Mouse (Mus musculus) adrenal gland, adult 18-20 months (tissue): ENCODE data around the gene N4bp2l2. TPM values are rescaled to one million over a fixed set of nuclear protein-coding genes. Genes with fewer than 3 reads are reported as not detected.
"Not testable (repeated sequence)": the region's sequence is repeated elsewhere in the genome, so short reads cannot be mapped to it uniquely, and the experiment has no call there.

ENCODE experiments used
- DNase-seq, 2 experiments: peaks; one replicate each; pipeline ENCODE4 v3.0.0; 2021 to 2022; ENCODE audit warnings: low spot score in 2 of 2
- long read RNA-seq, 2 experiments: library from polyadenylated mRNA; stranded (forward); transcript quantifications; one replicate each; pipeline ENCODE4 v2.0.0; 2021
- total RNA-seq, 2 experiments: library from RNA; stranded (reverse); gene quantifications; 1 replicate in 1 of 2; 2 replicates in 1 of 2; pipeline ENCODE4 v1.2.3; 2021

Gene N4bp2l2
- 10 to 100 TPM; 69.6 to 88.7 TPM for total RNA-seq
- long read RNA-seq, experiment 1, full-length matches to known transcripts = 5 of 13 reads
- long read RNA-seq, experiment 1, partial matches to known transcripts = 1 of 13 reads
- long read RNA-seq, experiment 1, other reads (novel, unspliced or antisense) = 7 of 13 reads
- long read RNA-seq, experiment 2, full-length matches to known transcripts = 16 of 28 reads
- long read RNA-seq, experiment 2, partial matches to known transcripts = 2 of 28 reads
- long read RNA-seq, experiment 2, other reads (novel, unspliced or antisense) = 10 of 28 reads

DNA sequence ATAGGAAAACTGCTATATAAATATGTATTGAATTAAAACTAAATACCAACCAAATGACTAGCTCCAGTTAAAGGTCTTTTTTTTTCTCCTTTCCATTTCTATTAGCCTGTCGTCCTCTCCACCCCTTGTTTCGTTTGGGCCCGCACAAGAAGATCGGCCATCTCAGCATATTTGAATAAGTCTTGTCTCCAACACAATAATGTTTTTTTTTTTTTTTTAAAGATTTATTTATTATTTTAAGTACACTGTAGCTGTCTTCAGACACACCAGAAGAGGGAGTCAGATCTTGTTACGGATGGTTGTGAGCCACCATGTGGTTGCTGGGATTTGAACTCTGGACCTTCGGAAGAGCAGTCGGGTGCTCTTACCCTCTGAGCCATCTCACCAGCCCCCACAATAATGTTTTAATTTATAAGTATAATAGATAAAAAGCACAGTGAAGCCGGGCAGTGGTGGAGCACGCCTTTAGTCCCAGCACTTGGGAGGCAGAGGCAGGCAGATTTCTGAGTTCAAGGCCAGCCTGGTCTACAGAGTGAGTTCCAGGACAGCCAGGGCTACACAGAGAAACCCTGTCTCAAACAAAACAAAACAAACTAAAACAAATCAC lies at the start of gene N4bp2l2:
N4bp2l2 (minus strand) TSS at position 51 of the 607 bp plus-strand sequence.
- DNase-seq = not testable (repeated sequence)

DNA sequence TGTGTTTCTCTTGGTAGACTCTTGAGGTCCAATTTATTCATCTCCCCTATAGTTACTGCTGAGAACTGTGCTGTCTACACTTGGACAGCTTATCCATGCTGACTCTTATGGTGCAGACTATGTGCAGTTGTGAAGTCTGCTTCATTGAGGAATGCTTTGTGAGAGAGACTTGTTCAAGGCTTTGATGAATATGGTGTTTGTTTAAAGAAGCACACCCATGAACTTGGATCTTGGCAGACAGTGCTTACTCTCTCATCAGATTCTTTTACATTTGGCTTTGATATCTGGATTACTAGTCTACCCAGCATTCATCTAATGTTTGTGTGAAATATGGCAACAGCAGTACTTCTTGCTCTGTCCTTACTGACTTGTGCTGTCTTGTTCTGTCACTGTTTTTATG lies 47.4 kb upstream of the N4bp2l2 start:
- DNase-seq = no peak

DNA sequence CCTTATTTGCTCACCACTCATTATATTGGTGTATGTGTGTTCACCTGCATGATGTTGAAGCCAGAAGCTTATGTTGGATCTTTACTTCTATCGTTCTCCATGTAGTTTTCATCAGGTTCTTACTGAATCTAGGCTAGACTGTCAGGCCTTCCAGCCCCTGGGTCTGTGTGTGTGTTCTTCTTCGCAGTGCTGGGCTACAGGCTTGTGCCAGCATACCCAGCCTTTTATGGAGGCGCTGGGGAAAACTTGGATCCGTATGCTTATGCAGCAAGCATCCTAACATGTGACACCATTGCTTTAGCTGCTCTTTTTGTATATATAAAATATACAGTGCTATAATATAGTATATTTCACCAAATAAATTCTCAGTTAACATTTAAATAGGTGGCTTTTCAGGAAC lies 45.5 kb upstream of the N4bp2l2 start:
- DNase-seq = no peak

DNA sequence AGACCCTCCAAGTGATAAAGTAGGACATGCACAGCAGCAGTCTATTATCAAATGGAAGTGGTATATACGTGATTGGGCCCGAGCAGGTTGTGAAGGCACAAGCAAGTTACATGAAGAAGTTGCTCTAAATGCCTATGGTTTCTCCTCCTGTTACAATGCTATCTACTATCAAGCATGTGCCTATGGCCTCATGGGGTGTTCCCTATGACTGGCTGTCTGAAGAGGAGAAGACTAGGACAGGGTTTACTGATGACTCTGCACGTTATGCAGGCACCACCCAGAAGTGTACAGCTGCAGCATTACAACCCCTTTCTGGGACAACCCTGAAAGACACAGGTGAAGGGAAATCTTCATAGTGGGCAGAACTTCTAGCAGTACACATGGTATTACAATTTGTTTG lies 41.2 kb upstream of the N4bp2l2 start:
- DNase-seq = not testable (repeated sequence)

DNA sequence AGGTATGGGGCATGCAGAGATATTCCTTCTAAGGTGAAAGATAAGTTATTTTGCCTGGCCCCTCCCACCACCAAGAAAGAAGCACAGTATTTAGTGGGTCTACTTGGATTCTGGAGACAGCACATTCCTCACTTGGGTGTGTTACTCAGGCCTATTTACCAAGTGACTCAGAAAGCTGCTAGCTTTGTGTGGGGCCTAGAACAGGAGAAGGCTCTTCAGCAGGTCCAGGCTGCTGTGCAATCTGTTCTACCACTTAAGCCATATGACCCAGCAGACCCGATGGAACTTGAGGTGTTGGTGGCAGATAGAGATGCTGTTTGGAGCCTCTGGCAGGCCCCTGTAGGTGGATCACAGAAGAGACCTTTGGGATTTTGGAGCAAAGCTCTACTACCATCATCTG lies 40.7 kb upstream of the N4bp2l2 start:
- not testable (repeated sequence) for DNase-seq

GRCm38 (mm10) chr5:150702714-150703113 lies 36.7 kb upstream of the N4bp2l2 start:
- peak; percentile 16 to 34 for DNase-seq

DNA sequence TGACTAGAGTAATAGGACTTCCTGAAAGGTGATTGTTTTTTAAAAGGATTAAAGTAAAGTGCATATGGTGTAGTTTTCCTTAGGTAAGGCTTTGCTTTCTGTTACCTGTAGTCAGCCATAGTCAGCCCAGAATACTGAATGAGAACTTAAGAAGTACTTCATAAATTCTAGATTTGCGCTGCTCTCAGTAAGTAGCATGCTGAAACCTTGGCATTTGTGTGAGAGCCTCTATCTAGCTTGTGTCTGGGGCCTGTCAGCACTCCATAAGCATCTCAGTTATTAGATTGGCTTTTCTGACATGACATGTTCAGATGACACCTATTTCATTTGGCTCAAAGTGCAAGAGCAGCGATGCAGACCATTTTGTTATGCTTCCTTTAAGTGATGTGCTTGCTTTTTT lies 27.3 kb upstream of the N4bp2l2 start:
- DNase-seq = no peak

DNA sequence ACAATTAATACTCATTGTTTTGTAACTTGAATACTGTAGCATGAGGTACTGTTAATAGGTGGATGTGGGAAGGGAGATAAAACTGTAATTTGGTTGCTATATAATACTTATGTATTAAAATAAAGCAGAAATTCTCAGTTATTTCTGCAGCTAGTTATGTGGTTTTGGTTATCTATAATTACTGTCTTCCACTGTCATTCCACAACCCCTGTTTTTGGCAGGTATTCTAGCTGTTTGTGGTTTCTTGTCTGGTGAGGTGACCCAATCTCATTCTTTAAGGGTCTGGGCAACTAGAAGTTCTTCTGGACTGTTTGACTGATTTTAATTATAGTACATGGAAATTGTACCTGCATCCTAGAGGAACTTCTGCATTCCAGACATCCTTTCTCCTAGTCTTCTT lies 24.7 kb upstream of the N4bp2l2 start:
- no peak for DNase-seq

DNA sequence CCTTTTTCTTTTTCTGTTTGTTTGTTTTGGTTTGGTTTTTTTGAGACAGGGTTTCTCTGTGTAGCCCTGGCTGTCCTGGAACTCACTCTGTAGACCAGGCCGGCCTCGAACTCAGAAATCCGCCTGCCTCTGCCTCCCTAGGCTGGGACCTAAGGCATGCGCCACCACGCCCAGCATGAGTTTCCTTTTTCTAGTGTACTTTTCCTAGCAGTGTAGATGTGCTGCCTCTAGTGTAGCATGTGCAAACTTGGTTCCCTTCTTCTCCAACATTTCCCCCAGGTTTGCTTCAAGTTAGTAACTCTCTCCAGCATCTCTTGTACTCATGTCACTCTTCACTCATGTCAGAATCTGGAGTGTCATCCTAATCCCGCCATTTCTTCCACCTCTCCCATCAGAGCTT lies 16.9 kb upstream of the N4bp2l2 start:
- DNase-seq = not testable (repeated sequence)

DNA sequence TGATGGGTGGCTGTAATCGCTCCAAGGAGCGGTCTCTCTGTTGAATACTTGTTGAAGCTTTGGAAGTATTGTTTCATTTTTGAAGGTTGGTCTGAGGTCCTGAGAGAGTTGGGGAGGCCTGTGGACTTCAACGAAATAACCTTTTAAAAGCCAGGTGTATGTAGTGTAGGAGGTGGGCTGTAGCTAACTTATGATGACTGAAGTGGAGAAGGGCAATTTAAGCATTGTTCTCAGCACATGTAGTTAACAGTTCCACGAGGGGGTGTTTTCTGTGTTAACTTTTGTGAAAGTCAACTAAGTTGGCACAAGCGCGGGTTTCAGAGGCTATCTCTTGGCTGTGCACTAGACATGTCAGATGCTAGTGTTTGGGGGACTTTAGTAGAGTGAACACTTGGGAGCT lies 8.9 kb upstream of the N4bp2l2 start:
- no peak for DNase-seq

DNA sequence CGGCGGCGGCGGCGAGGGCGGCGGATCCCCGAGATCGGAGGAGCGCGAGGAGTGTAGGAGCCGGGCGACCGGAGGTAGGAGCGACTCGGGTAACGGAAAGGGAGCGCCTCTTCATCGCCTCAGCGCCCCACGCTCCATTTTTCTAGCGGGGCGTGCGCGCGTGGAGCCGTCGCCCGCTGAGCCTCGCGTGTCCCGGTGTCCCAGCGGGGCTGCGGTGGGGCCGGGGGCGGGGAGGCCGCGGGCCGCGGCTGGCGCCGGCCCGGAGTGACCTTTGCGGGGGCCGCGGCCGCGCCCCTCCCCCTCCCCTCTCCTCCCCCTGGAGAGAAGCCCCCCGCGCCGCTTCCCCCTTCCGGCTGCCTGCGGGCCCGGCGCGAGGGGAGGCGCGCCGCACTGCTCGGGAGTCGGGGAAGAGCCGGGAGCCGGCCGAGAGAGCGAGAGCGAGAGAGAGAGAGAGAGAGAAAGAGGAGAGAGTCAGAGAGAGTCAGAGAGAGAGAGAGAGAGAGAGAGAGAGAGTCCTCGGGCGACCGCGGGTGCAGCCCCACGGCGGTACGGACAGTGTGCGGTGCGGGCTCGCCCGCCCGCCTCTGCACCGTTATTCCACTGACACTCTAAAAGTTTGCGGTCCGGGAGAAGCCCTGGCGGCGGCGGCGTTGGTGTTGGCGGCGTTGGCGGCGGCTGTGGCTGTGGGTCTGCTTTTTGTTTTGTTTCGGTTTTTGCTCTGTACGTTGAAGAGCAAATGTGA lies 8.1 kb upstream of the N4bp2l2 start:
- peak; percentile 45 to 46 for DNase-seq

DNA sequence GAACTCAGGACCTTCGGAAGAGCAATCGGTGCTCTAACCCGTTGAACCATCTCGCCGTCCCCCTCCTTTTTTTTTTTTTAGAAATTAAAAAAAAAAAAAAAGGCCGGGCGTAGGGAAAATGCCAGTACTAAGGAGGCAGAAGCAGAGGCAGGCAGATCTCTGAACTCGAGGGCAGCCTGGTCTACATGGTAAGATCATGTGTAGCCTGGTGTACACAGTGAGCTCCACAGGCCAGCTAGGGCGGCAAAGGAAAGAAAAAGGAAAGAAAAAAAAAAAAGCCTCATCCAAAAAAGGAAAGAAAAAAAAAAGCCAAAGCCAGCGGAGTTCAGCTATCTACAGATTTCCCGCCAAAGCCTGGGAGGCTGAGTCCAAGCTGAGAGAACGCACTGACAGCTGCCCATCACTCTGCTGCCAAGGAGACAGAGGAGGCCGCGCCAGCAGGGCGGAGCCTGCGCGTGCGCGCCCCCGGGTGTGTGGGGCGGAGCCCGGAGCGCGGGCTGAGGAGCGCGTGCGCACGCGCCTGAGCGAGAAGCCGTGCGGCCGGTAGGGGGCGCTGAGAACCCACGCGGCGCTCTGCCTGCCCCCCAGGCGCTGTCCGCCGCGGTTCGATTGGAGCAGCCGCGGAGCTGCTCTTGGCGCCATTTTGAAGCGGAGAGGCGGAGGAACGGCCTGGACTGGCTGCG lies 7.3 kb upstream of the N4bp2l2 start, which contains the start of gene Pds5b:
Pds5b (plus strand) TSS at position 587 of the 683 bp plus-strand sequence.
- peak; percentile 92 to 96 for DNase-seq

GRCm38 (mm10) chr5:150672343-150672742 lies 6.4 kb upstream of the N4bp2l2 start:
- no peak for DNase-seq

DNA sequence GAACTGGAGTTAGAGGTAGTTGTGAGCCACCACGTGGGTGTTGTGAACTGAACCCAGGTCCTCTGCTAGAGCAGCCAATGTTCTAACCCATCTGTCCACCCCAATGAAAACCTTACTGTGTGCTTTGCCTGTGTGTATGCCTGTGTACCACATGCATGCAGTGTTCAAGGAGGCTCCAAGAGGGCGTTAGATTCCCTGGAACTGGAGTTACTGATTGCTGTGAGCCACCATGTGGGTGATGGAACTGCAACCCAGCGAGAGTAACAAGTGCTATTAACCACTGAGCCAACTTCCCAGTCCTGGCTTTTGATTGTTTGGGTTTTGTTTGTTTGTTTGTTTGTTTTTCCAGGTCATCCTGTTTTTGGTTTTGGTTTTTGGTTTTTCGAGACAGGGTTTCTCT lies 2.7 kb upstream of the N4bp2l2 start:
- DNase-seq = no peak

DNA sequence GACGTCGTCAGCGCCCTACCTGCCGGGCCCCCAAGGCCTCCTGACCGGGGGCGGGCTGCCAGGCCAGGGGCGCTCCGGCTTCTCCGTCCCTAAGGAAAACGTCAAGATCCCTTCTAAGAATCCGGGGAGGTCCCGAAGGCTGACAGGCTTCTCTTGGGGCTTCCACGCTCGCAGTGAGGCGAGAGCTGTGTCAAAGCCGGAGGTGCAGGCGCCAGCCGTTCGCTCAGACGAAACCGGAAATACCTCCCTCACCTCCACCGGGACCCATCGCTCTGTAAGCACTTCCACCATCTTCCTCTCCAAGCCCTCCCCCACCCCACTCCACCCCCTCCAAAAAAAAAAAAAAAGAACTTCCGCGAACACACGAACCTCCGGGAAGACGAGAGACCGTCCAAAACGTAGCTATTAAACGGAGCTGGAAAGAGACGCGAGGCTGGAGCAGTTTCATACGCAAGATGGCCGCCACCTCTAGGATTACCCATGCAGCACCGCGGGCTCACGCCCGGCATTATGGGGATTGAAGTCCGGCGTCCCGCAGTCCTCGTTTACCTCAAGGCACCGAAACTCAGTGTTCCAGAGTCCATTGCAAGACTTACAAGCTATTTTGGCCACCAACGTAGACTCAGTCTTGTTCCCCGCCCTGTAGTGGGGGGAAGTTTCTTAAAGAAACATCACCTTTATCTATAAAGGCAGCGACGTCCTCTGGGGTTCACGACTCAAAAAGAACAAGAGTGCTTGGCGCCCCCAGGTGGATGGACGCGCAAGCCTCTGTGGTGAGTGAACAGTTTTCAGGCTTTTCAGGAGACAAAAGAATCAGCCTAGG lies 640 bp downstream of the N4bp2l2 start:
- DNase-seq = peak; percentile 86 to 89

GRCm38 (mm10) chr5:150664794-150665131 lies 1.2 kb downstream of the N4bp2l2 start:
- no peak for DNase-seq

GRCm38 (mm10) chr5:150663926-150664325 lies 2.1 kb downstream of the N4bp2l2 start:
- peak in 1 of 2 experiments; percentile 25 for DNase-seq

- not testable (repeated sequence) for DNase-seq
Observed at GRCm38 (mm10) chr5:150660296-150660695, 5.7 kb downstream of the N4bp2l2 start.

DNA sequence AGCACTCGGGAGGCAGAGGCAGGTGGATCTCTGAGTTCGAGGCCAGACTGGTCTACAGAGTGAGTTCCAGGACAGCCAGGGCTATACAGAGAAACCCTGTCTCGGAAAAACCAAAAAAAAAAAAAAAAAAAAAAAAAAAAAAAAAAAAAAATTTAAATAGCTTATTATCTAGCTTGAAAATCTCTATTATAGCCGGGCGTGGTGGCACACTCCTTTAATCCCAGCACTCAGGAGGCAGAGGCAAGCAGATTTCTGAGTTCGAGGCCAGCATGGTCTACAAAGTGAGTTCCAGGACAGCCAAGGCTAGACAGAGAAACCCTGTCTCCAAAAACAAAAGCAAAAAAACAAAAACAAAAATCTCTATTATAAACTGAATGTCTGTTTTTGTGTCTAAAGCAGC lies 6.6 kb downstream of the N4bp2l2 start:
- not testable (repeated sequence) for DNase-seq

- DNase-seq = no peak
Observed at GRCm38 (mm10) chr5:150654548-150654947, 11.4 kb downstream of the N4bp2l2 start.

DNA sequence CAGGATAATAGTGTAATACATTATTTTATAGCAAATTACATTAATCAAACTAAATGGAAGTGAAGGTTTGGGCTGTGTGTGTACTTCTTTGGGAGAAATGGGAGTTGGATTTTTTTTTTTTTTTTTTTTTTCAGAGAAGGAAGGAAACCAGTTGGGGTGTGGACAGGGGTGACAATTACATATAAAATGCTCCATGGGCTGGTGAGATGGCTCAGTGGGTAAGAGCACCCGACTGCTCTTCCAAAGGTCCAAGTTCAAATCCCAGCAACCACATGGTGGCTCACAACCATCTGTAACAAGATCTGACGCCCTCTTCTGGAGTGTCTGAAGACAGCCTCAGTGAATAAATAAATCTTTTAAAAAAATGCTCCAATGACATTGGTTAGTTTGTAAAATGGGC lies 13.4 kb downstream of the N4bp2l2 start:
- DNase-seq = no peak
